Mouse (Mus musculus) liver, adult 2 months (tissue): ENCODE results near the gene Nod1. TPM values are rescaled to one million over a fixed set of nuclear protein-coding genes. Genes with fewer than 3 reads are reported as not detected.

Source experiments
- DNase-seq: peaks from one replicate; pipeline ENCODE4 v3.0.0-alpha.2; 2011; ENCODE audit warnings: low read depth, low spot score; ENCODE audit errors: extremely low read depth
- H3K27ac ChIP-seq: fragments of 200-500 bp; replicated peaks from 2 replicates; pipeline ENCODE4 v1.5.1; 2012; ENCODE audit warnings: low read depth, mild to moderate bottlenecking, control low read depth, inconsistent platforms, low read length; ENCODE audit not compliant: insufficient read depth
- H3K27me3 ChIP-seq: fragments of 200-500 bp; 2 replicates; pipeline ENCODE4 v1.6.1; 2012; ENCODE audit warnings: mild to moderate bottlenecking, moderate library complexity, low read length, inconsistent platforms; ENCODE audit not compliant: control insufficient read depth, insufficient read depth
- H3K36me3 ChIP-seq: fragments of 200-500 bp; 2 replicates; pipeline ENCODE4 v1.6.1; 2012; ENCODE audit warnings: low read length, inconsistent platforms; ENCODE audit not compliant: control insufficient read depth, insufficient read depth
- H3K4me1 ChIP-seq: fragments of 200-500 bp; 2 replicates; pipeline ENCODE4 v1.6.1; 2011; ENCODE audit warnings: low read length; ENCODE audit not compliant: control insufficient read depth, insufficient read depth
- H3K4me3 ChIP-seq: fragments of 200-500 bp; 2 replicates; pipeline ENCODE4 v1.5.1; 2011; ENCODE audit warnings: low read depth, mild to moderate bottlenecking, control low read depth, low read length, moderate library complexity; ENCODE audit not compliant: insufficient read depth
- H3K79me2 ChIP-seq: fragments of 200-500 bp; 2 replicates; pipeline ENCODE4 v1.6.1; 2012; ENCODE audit warnings: inconsistent platforms, mild to moderate bottlenecking, low read length, moderate library complexity; ENCODE audit not compliant: control insufficient read depth, insufficient read depth
- H3K9ac ChIP-seq: fragments of 200-500 bp; 2 replicates; pipeline ENCODE4 v1.6.1; 2012; ENCODE audit warnings: low read depth, mild to moderate bottlenecking, control low read depth, inconsistent platforms, low read length
- CTCF ChIP-seq: fragments of 200-500 bp; IDR thresholded peaks from 2 replicates; pipeline ENCODE4 v1.5.1; 2011; ENCODE audit warnings: low read depth, low read length, control low read depth
- POLR2A ChIP-seq: fragments of 200-500 bp; IDR thresholded peaks from 2 replicates; pipeline ENCODE4 v1.6.1; 2011; ENCODE audit warnings: low read length, control low read depth; ENCODE audit not compliant: insufficient read depth; ENCODE audit errors: extremely low read depth
- WGBS: fragments of 180-500 bp; shearing (Covaris S2); methylation state at CpG from one replicate; pipeline ENCODE4 v1.1.7; 2018; 5-methylcytosine and 5-hydroxymethylcytosine counted together
- polyA plus RNA-seq: library from polyadenylated mRNA; depleted of rRNA; stranded (reverse); fragments of >200 nt; gene quantifications from 2 replicates; pipeline ENCODE4 v1.2.3, GENCODE M21; 2012
- total RNA-seq: library from RNA; depleted of rRNA; stranded (reverse); fragments of >200 nt; gene quantifications from 2 replicates; pipeline ENCODE4 v1.2.3, GENCODE M21; 2014

Gene Nod1
- total and polyA plus RNA-seq, 2 experiments, result 7.0 to 8.1 TPM

DNA sequence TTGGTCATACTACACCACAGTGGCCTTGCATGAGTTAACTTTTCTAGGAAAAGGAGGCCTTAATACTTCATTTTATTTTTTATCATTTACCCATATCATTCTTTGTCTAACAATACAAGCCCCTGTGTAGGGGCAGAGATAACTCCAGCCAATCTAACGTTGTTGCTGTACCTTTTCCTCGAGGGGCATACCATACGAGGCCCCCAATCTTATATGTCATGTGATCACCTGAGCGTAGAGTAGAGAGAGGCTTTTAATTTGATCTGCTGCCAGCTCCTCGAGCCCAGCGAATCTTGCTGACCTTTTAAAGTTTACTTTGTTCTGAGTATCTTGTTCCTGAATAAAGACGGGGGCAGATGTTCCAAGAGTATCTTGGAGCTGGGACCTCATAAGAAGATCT lies 40.1 kb upstream of the Nod1 start:
- no peak for DNase-seq
- Histone ChIP-seq H3K36me3 (no peaks in the 10 kb centered on the region), H3K27me3 (no peaks in the 10 kb centered on the region), H3K4me3 (no peak overlapping the region), H3K9ac (no peak overlapping the region), H3K27ac (no peak overlapping the region), H3K4me1 (no peaks in the 10 kb centered on the region), H3K79me2 (no peaks in the 10 kb centered on the region)
- TF ChIP-seq CTCF (no peak), POLR2A (no peak)
- WGBS, result 71% methylated on average over 7 of the region's 7 CpGs

DNA sequence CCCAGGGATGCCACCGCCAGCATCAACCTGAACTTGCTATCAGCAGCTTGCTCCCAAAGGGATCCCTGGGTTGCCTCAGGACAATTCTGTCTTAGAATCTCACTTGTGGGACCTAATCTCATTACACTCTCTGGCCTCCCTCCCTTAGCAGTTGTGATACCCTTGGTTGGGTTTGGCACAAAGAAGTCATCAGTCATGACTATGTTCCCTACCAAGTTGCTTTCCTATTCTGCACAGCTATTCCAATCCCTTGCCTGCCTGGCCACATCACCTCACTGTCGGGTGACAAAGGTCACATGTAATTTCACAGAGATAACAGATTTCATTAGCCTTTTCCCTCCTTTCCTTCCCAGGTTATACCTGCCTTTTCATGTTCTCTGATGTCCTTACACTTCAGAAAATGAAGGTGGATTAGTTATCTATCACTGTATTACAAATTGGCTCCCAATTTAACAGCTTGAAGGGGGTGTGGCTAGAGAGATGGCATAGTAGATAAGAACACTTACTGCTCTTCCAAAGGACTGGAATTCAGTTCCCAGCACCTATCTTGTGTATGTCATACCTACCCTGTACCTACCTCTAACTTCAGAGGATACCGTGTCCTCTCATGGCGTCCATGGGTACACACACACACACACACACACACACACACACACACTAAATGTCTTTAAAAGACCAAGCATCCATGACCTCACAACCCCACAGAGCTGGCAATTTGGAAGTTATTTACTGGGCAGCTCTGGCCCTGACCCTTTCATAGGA lies 38.1 kb upstream of the Nod1 start:
- no peaks in the 10 kb centered on the region for H3K4me1 ChIP-seq
- H3K36me3 ChIP-seq, result no peaks in the 10 kb centered on the region
- H3K27ac ChIP-seq, result no peak overlapping the region
- H3K4me3 ChIP-seq, result no peak overlapping the region
- no peaks in the 10 kb centered on the region for H3K79me2 ChIP-seq
- TF ChIP-seq POLR2A (no peak), CTCF (no peak)
- WGBS, result 68% methylated on average over 4 of the region's 4 CpGs
- no peak for DNase-seq
- no peaks in the 10 kb centered on the region for H3K27me3 ChIP-seq
- no peak overlapping the region for H3K9ac ChIP-seq

DNA sequence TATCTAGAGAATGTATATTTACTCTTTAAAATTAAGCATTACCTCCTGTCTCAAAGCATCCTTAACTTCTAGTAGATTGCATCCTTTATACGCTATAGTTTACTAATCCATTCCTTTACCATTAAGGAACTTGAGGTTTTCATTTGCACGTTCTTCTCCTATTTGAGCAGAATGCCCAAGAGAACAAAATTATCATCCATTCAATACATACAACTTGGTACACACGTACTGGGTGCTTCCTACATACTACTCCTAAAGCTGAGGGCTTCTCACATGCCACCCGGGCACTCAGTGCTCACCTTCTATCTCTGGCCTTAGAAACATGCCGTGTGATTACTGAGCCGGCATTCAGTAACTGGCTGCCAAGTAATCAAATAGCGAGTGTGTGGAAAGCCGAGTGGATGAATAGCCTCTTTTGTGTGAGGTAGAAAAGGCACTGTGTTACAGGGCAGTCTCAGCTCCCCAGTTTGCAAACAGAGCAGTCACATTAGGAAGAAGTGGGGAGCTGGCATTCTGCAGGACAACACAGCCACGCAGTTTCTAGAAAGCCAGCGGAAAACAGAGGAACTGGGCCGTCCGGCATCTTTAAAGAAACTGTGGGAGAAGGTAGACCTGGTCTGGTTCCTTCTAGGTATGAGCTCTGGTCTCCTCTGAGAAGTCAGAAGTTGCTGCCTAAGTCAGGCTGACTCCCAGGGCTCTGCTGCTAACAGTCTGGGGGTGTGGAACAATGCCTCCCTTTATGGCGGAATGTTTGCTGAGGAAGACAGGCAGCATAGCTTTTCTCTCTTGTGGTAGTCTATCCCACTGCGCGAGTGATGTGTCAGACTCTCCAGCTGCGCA lies 37.2 kb upstream of the Nod1 start:
- 50% methylated on average over 16 of the region's 16 CpGs for WGBS
- Histone ChIP-seq H3K27me3 (no peaks in the 10 kb centered on the region), H3K9ac (no peak overlapping the region), H3K27ac (no peak overlapping the region), H3K4me3 (no peak overlapping the region), H3K79me2 (no peaks in the 10 kb centered on the region), H3K4me1 (no peaks in the 10 kb centered on the region), H3K36me3 (no peaks in the 10 kb centered on the region)
- no peak for DNase-seq
- no peak for TF ChIP-seq POLR2A
- no peak for TF ChIP-seq CTCF

DNA sequence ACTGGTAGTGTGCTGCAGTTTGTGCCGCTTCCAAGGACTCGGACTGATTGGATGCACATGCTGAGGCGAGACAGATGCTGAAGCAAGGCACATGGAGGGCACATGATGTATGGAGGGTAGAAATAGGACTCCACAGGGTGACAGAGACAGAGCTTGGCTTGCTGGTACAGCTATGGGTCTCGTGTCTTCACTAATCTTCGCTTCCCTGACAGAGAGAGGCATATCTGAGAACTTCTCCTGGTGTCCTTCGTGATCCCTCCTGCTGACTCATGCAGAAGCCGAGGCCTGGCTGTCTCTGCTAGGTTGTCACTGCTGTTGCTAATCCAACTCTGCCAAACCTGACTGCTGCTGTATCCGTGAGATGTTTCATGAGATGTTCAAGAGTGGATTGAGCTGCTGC lies 36.0 kb upstream of the Nod1 start:
- Histone ChIP-seq H3K4me1 (no peaks in the 10 kb centered on the region), H3K36me3 (no peaks in the 10 kb centered on the region), H3K9ac (no peak overlapping the region), H3K79me2 (no peaks in the 10 kb centered on the region), H3K4me3 (no peak overlapping the region), H3K27ac (no peak overlapping the region), H3K27me3 (no peaks in the 10 kb centered on the region)
- no peak for TF ChIP-seq CTCF
- no peak for DNase-seq
- WGBS, result 95% methylated on average over 8 of the region's 8 CpGs

DNA sequence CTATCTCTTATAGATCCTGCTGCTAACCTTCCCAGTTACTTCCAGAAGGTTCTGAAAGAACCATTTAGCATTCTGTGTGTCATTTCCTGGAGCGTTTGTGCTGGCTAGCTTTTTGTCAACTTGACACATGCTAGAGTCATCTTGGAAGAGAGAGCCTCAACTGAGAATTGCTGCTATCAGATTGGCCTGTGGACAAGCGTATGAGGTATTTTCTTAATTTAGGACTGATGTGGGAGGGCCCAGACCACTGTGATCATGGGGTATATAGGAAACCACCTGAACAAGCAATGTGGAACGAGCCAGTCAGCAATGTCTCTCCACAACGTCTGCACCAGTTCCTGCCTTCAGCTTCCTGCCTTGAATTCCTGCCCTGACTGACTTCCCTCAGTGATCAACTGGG lies 31.1 kb upstream of the Nod1 start:
- no peaks in the 10 kb centered on the region for H3K4me1 ChIP-seq

DNA sequence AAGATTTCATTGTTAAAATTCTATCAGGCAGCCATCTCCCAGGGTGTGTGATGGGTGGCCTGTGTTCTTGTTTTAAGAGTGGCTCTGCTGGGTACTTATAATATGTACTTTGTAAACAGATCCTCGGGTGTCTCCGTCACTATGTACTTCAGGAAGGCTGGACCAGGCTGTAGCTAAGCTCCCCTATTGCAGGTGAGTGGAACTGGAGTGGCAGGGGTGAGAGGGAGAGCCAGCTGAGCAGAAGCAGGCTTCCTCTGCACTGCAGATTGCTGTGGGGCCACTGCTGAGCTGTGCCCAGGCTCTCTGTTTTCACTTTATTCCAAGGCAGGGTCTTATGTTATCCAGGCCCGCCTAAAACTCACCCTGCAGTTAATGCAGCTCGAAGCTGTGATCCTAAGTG lies 30.0 kb upstream of the Nod1 start:
- no peak for DNase-seq
- H3K27ac ChIP-seq, result no peak overlapping the region
- no peaks in the 10 kb centered on the region for H3K79me2 ChIP-seq
- peaks cover 4% of the 10 kb centered on the region for H3K4me1 ChIP-seq
- H3K9ac ChIP-seq, result no peak overlapping the region
- no peaks in the 10 kb centered on the region for H3K27me3 ChIP-seq
- TF ChIP-seq POLR2A, result no peak
- no peak for TF ChIP-seq CTCF
- WGBS, result 71% methylated on average over 4 of the region's 4 CpGs
- no peak overlapping the region for H3K4me3 ChIP-seq
- no peaks in the 10 kb centered on the region for H3K36me3 ChIP-seq

More for the DNA sequence above, 31.1 kb upstream of the Nod1 start:
- no peaks in the 10 kb centered on the region for H3K27me3 ChIP-seq
- H3K9ac ChIP-seq, result no peak overlapping the region
- TF ChIP-seq CTCF, result no peak
- no peak for TF ChIP-seq POLR2A
- H3K79me2 ChIP-seq, result no peaks in the 10 kb centered on the region
- no peaks in the 10 kb centered on the region for H3K36me3 ChIP-seq
- no peak overlapping the region for H3K4me3 ChIP-seq
- DNase-seq, result no peak
- 72% methylated on average over 4 of the region's 4 CpGs for WGBS
- no peak overlapping the region for H3K27ac ChIP-seq
